Mouse (Mus musculus) left cerebral cortex, adult 2 months (tissue): Measurements from ENCODE around the gene Esrrg. TPM values are rescaled to one million over a fixed set of nuclear protein-coding genes. Genes with fewer than 3 reads are reported as not detected.

Experiments used
- DNase-seq, 2 experiments: peaks; one replicate each; pipeline ENCODE4 v3.0.0; 2021 to 2022; ENCODE audit warnings: low spot score in 2 of 2, mixed read lengths in 1 of 2; ENCODE audit errors: extremely low spot score in 1 of 2
- H3K27ac ChIP-seq: fragments of 200-600 bp; 2 replicates; pipeline ENCODE4 v1.8.1; 2022
- H3K4me3 ChIP-seq: fragments of 200-600 bp; 2 replicates; pipeline ENCODE4 v1.8.1; 2022
- CTCF ChIP-seq: fragments of 200-600 bp; IDR thresholded peaks from 2 replicates; pipeline ENCODE4 v1.8.1; 2022; ENCODE audit warnings: antibody characterized with exemption, mild to moderate bottlenecking, moderate library complexity
- intact Hi-C: fragments of 180-260 bp; cut with DNase I; formaldehyde crosslinking; loops from one replicate; pipeline ENCODE4 v1.15.1; 2025
- total RNA-seq, 2 experiments: library from RNA; stranded (reverse); gene quantifications; 2 replicates each; pipeline ENCODE4 v1.2.3; 2021

Gene Esrrg
- total RNA-seq, 2 experiments from 2014 or later = 25.1 to 27.0 TPM

- DNase-seq = no peak
- Histone ChIP-seq H3K27ac (no peak overlapping the region), H3K4me3 (peak overlapping the region; percentile 48)
- intact Hi-C loops = loop anchor here (10.0 kb wide), 1 partner anchor 366 kb away; no protein-coding TSS in a partner anchor
- TF ChIP-seq CTCF = no peak
These were observed 646 bp downstream of the Esrrg start for GRCm38 (mm10) chr1:187609021-187609852.

- Histone ChIP-seq H3K4me3 (peak overlapping the region; percentile 48), H3K27ac (no peak overlapping the region)
- DNase-seq = no peak
- intact Hi-C loops = loop anchor here (10.0 kb wide), 1 partner anchor 365 kb away; no protein-coding TSS in a partner anchor
- TF ChIP-seq CTCF = no peak
These were observed 1.3 kb downstream of the Esrrg start for GRCm38 (mm10) chr1:187609853-187610230.

GRCm38 (mm10) chr1:187610336-187610948, 1.9 kb downstream of the Esrrg start:
- intact Hi-C loops = no loop called here
- no peak for TF ChIP-seq CTCF
- no peak for DNase-seq
- Histone ChIP-seq H3K4me3 (no peak overlapping the region), H3K27ac (no peak overlapping the region)

- no peak for DNase-seq
- H3K27ac ChIP-seq = no peak overlapping the region
- intact Hi-C loops = no loop called here
- H3K4me3 ChIP-seq = no peak overlapping the region
- no peak for TF ChIP-seq CTCF
These were observed 3.3 kb downstream of the Esrrg start for GRCm38 (mm10) chr1:187611925-187612324.

GRCm38 (mm10) chr1:187613277-187613676, 4.7 kb downstream of the Esrrg start:
- intact Hi-C loops = no loop called here
- Histone ChIP-seq H3K4me3 (no peak overlapping the region), H3K27ac (no peak overlapping the region)
- TF ChIP-seq CTCF = no peak
- DNase-seq = no peak

- no peak for DNase-seq
- intact Hi-C loops = no loop called here
- TF ChIP-seq CTCF = no peak
- Histone ChIP-seq H3K27ac (no peak overlapping the region), H3K4me3 (no peak overlapping the region)
These were observed 15.4 kb downstream of the Esrrg start for GRCm38 (mm10) chr1:187623981-187624380.

- intact Hi-C loops = no loop called here
- Histone ChIP-seq H3K27ac (no peak overlapping the region), H3K4me3 (no peak overlapping the region)
- no peak for DNase-seq
- no peak for TF ChIP-seq CTCF
These were observed 21.8 kb downstream of the Esrrg start for GRCm38 (mm10) chr1:187630361-187630760.

GRCm38 (mm10) chr1:187631486-187631885, 22.9 kb downstream of the Esrrg start:
- intact Hi-C loops = no loop called here
- no peak for TF ChIP-seq CTCF
- no peak overlapping the region for H3K27ac ChIP-seq
- DNase-seq = no peak
- H3K4me3 ChIP-seq = no peak overlapping the region

GRCm38 (mm10) chr1:187645258-187645657, 36.7 kb downstream of the Esrrg start:
- no peak for DNase-seq
- Histone ChIP-seq H3K27ac (no peak overlapping the region), H3K4me3 (no peak overlapping the region)
- no peak for TF ChIP-seq CTCF
- intact Hi-C loops = no loop called here

GRCm38 (mm10) chr1:187648551-187648950, 40.0 kb downstream of the Esrrg start:
- intact Hi-C loops = no loop called here
- H3K4me3 ChIP-seq = no peak overlapping the region

GRCm38 (mm10) chr1:187649871-187650270, 41.3 kb downstream of the Esrrg start:
- intact Hi-C loops = loop anchor here (10.0 kb wide), 1 partner anchor 325 kb away; no protein-coding TSS in a partner anchor
- no peak overlapping the region for H3K27ac ChIP-seq
- no peak for DNase-seq

More at GRCm38 (mm10) chr1:187648551-187648950, 40.0 kb downstream of the Esrrg start:
- TF ChIP-seq CTCF = no peak
- no peak for DNase-seq
- H3K27ac ChIP-seq = no peak overlapping the region

More at GRCm38 (mm10) chr1:187649871-187650270, 41.3 kb downstream of the Esrrg start:
- H3K4me3 ChIP-seq = no peak overlapping the region
- TF ChIP-seq CTCF = no peak
